Mouse (Mus musculus): Measurements from ENCODE around the gene Baiap2.

GRCm38 (mm10) chr11:119933819-119934583, 8.6 kb upstream of the Baiap2 start:
- no peak for TF ChIP-seq GABPA (IDR thresholded peaks at IDR 0.05; ENCODE audit: insufficient replicate concordance, low read depth, low read length)
- TF ChIP-seq CHD2 (IDR thresholded peaks at IDR 0.05; ENCODE audit: low read length): no peak
- TF ChIP-seq ELF1 (IDR thresholded peaks at IDR 0.05; ENCODE audit: low read depth, low read length): no peak
- TF ChIP-seq EP300 (IDR thresholded peaks at IDR 0.05; ENCODE audit: low read length): peak; percentile 67
- TF ChIP-seq POLR2A (IDR thresholded peaks at IDR 0.05; ENCODE audit: low read depth, low read length): no peak
- no peak for TF ChIP-seq ZC3H11A (IDR thresholded peaks at IDR 0.05; ENCODE audit: low read depth, low read length)
- TF ChIP-seq CTCF (conservative IDR thresholded peaks at IDR 0.05 in 1 of 2, IDR thresholded peaks at IDR 0.05 in 1 of 2; ENCODE audit: low read depth in 2 of 2, low read length in 2 of 2): no peak
- no peak for TF ChIP-seq SMC3 (IDR thresholded peaks at IDR 0.05; ENCODE audit: low read depth, low read length)
- TF ChIP-seq NELFE (IDR thresholded peaks at IDR 0.05; ENCODE audit: low read depth, low read length): 0 out of 2 replicates have a peak, but pooled peaks have one; percentile 16
- 0 out of 2 replicates have a peak, but pooled peaks have one; percentile 5 for TF ChIP-seq IRF4 (IDR thresholded peaks at IDR 0.05; ENCODE audit: low read depth, low read length)
- no peak for TF ChIP-seq RCOR1 (conservative IDR thresholded peaks at IDR 0.05; ENCODE audit: low read depth, low read length)

All from CH12.LX (cell line).